Mouse (Mus musculus): ENCODE results near the gene Gsta3. TPM values are rescaled to one million over a fixed set of nuclear protein-coding genes. Genes with fewer than 3 reads are reported as not detected.

Gene Gsta3
- polyA plus RNA-seq, 1 experiment = 0.61 TPM

DNA sequence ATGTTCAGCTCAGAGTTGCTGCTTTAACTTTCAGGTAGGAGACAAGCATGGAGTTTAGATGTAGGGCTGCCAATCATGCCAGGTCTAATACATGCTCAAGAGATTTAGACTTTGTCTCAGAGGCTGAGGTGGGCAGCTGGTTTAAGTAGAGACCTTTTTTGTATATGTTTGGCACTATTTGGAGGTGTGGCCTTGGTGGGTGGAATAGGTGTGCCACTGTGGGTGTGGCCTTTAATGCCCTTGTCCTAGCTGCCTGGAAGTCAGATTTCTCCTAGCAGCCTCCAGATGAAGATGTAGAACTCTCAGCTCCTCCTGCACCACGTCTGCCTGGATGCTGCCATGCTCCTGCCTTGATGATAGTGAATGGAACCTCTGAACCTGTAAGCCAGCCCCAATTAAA, 52.2 kb downstream of the Gsta3 start:
- TF ChIP-seq CTCF (IDR thresholded peaks at IDR 0.05; ENCODE audit: borderline replicate concordance, insufficient read depth, low read length) (no peak), POLR2A (IDR thresholded peaks at IDR 0.05; ENCODE audit: low read depth, low read length) (no peak)
- H3K4me3 ChIP-seq (ENCODE audit: insufficient read depth, low read length) = no peak overlapping the region
- no peak overlapping the region for H3K27ac ChIP-seq (ENCODE audit: insufficient read depth, low read length)
- H3K4me1 ChIP-seq (ENCODE audit: control insufficient read depth, insufficient read depth, low read length) = no peaks in the 10 kb centered on the region; the same call in 1 of the 2 replicates

DNA sequence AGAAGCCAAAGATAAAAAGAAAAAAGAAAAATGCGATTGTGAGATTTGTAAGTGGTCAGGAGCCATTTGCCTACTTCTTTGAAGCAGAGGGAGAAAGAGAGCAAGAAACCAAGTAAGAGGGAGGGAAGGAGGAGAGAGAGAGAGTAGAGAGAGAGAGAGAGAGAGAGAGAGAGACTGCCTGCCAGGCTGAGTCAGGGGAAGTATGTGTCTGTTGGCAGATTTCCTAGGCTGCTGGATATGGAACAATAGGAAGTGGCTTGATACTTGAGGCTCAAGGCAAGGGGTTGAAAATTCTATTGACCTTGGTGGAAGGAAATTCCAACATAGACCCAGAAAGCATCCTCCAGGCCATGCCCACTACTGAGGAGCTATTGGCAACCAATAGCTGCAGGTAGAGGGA, 55.8 kb downstream of the Gsta3 start:
- H3K4me3 ChIP-seq (ENCODE audit: insufficient read depth, low read length) = no peak overlapping the region
- no peaks in the 10 kb centered on the region; the same call in 1 of the 2 replicates for H3K4me1 ChIP-seq (ENCODE audit: control insufficient read depth, insufficient read depth, low read length)
- no peak overlapping the region for H3K27ac ChIP-seq (ENCODE audit: insufficient read depth, low read length)
- no peak for TF ChIP-seq POLR2A (IDR thresholded peaks at IDR 0.05; ENCODE audit: low read depth, low read length)

GRCm38 (mm10) chr1:21298114-21298513, 57.7 kb downstream of the Gsta3 start:
- Histone ChIP-seq H3K27ac (ENCODE audit: insufficient read depth, low read length) (no peak overlapping the region), H3K4me3 (ENCODE audit: insufficient read depth, low read length) (no peak overlapping the region), H3K4me1 (ENCODE audit: control insufficient read depth, insufficient read depth, low read length) (no peaks in the 10 kb centered on the region; the same call in 1 of the 2 replicates)
- TF ChIP-seq POLR2A (IDR thresholded peaks at IDR 0.05; ENCODE audit: low read depth, low read length) (no peak), CTCF (IDR thresholded peaks at IDR 0.05; ENCODE audit: borderline replicate concordance, insufficient read depth, low read length) (no peak)

DNA sequence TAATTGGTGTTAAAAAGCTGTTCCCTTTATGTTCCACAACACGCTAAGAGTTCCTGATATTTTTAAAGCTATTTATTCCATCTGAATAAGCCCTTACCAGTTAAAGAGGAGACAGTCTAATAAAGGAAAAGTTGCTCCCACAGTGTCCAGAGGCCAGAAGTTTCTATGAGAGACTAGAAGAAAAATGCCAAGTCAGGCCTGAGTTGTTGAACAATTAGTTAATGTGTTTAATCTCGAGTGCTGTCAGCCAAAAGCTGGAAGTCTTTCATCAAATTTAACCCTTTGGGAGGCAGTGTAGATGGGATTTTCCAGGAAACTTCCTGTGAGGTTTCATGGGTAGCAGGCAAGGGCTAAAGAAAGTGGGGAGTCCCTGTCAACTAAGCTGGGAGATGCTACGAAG, 59.4 kb downstream of the Gsta3 start:
- H3K27ac ChIP-seq (ENCODE audit: insufficient read depth, low read length) = no peak overlapping the region
- H3K4me1 ChIP-seq (ENCODE audit: control insufficient read depth, insufficient read depth, low read length) = no peaks in the 10 kb centered on the region; the same call in 1 of the 2 replicates
- TF ChIP-seq POLR2A (IDR thresholded peaks at IDR 0.05; ENCODE audit: low read depth, low read length) (no peak), CTCF (IDR thresholded peaks at IDR 0.05; ENCODE audit: borderline replicate concordance, insufficient read depth, low read length) (no peak)
- no peak overlapping the region for H3K4me3 ChIP-seq (ENCODE audit: insufficient read depth, low read length)

GRCm38 (mm10) chr1:21301686-21302085, 61.3 kb downstream of the Gsta3 start:
- no peak for TF ChIP-seq POLR2A (IDR thresholded peaks at IDR 0.05; ENCODE audit: low read depth, low read length)
- no peak for TF ChIP-seq CTCF (IDR thresholded peaks at IDR 0.05; ENCODE audit: borderline replicate concordance, insufficient read depth, low read length)
- Histone ChIP-seq H3K4me3 (ENCODE audit: insufficient read depth, low read length) (no peak overlapping the region), H3K4me1 (ENCODE audit: control insufficient read depth, insufficient read depth, low read length) (no peaks in the 10 kb centered on the region), H3K27ac (ENCODE audit: insufficient read depth, low read length) (no peak overlapping the region)

DNA sequence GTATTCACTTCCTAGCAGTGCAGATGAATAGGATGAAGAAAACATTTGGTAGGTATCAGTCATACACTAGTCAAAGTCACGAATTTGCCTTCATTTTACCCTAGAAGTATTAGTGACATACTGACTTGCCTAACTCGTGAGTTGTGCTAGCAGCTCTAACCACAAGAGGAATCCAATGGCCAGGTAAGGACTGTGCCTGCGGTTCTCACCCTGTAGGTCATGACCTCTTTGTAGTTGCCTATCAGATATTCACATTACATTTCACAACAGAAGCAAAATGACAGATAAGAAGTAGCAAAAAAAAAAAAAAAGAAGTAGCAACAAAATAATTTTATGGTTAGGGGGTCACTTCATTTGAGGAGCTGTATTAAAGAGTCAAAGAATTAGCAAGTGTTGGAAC, 63.8 kb downstream of the Gsta3 start:
- Histone ChIP-seq H3K27ac (ENCODE audit: insufficient read depth, low read length) (no peak overlapping the region), H3K4me3 (ENCODE audit: insufficient read depth, low read length) (no peak overlapping the region), H3K4me1 (ENCODE audit: control insufficient read depth, insufficient read depth, low read length) (no peaks in the 10 kb centered on the region)
- no peak for TF ChIP-seq POLR2A (IDR thresholded peaks at IDR 0.05; ENCODE audit: low read depth, low read length)
- TF ChIP-seq CTCF (IDR thresholded peaks at IDR 0.05; ENCODE audit: borderline replicate concordance, insufficient read depth, low read length) = no peak

GRCm38 (mm10) chr1:21304646-21305045, 64.3 kb downstream of the Gsta3 start:
- Histone ChIP-seq H3K27ac (ENCODE audit: insufficient read depth, low read length) (no peak overlapping the region), H3K4me1 (ENCODE audit: control insufficient read depth, insufficient read depth, low read length) (no peaks in the 10 kb centered on the region), H3K4me3 (ENCODE audit: insufficient read depth, low read length) (no peak overlapping the region)
- TF ChIP-seq CTCF (IDR thresholded peaks at IDR 0.05; ENCODE audit: borderline replicate concordance, insufficient read depth, low read length) (no peak), POLR2A (IDR thresholded peaks at IDR 0.05; ENCODE audit: low read depth, low read length) (no peak)

DNA sequence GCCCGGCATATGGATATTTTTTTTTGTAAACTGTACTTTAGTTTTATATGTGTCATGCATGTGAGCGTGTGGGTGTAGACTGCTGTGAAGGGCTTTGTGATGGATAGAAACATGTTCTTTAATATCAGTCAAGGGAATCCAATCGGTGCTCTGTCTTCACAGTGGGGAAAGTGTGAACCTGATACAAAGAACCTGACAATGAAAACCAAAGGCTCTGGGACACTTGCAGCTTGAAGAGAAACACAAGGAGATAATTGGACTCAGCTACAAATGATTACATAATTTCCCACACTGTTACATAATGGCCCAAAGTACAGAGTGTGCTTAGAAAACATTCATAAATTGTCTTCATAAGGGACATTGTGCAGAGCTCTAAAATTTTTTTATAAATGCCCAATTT, 65.1 kb downstream of the Gsta3 start:
- no peaks in the 10 kb centered on the region for H3K4me1 ChIP-seq (ENCODE audit: control insufficient read depth, insufficient read depth, low read length)
- H3K4me3 ChIP-seq (ENCODE audit: insufficient read depth, low read length) = no peak overlapping the region
- no peak for TF ChIP-seq CTCF (IDR thresholded peaks at IDR 0.05; ENCODE audit: borderline replicate concordance, insufficient read depth, low read length)
- no peak for TF ChIP-seq POLR2A (IDR thresholded peaks at IDR 0.05; ENCODE audit: low read depth, low read length)
- H3K27ac ChIP-seq (ENCODE audit: insufficient read depth, low read length) = no peak overlapping the region

GRCm38 (mm10) chr1:21314336-21314735, 73.9 kb downstream of the Gsta3 start:
- H3K27ac ChIP-seq (ENCODE audit: insufficient read depth, low read length) = no peak overlapping the region
- TF ChIP-seq POLR2A (IDR thresholded peaks at IDR 0.05; ENCODE audit: low read depth, low read length) = no peak
- no peak for TF ChIP-seq CTCF (IDR thresholded peaks at IDR 0.05; ENCODE audit: borderline replicate concordance, insufficient read depth, low read length)
- H3K4me3 ChIP-seq (ENCODE audit: insufficient read depth, low read length) = no peak overlapping the region
- H3K4me1 ChIP-seq (ENCODE audit: control insufficient read depth, insufficient read depth, low read length) = no peaks in the 10 kb centered on the region

Other genes starting within 250 kb of the Gsta3 start
- gene Tram2, start 161.4 kb upstream of the Gsta3 start, polyA plus RNA-seq (2011; ENCODE audit: insufficient read length, low read depth, missing spikeins) = 47.9 and 57.1 TPM in 2 replicates
- gene Tmem14a, start 22.0 kb upstream of the Gsta3 start, polyA plus RNA-seq (2011; ENCODE audit: insufficient read length, low read depth, missing spikeins) = 8.0 and 8.6 TPM in 2 replicates
- gene Khdc1a, start 109.1 kb downstream of the Gsta3 start, polyA plus RNA-seq (2011; ENCODE audit: insufficient read length, low read depth, missing spikeins) = not detected in 2 replicates
- not detected in 2 replicates for gene Khdc1c, start 127.7 kb downstream of the Gsta3 start, polyA plus RNA-seq (2011; ENCODE audit: insufficient read length, low read depth, missing spikeins)
- not detected in 2 replicates for gene Khdc1b, start 143.0 kb downstream of the Gsta3 start, polyA plus RNA-seq (2011; ENCODE audit: insufficient read length, low read depth, missing spikeins)

Measured in embryonic fibroblast, embryonic 13.5 days (primary cell).